Mouse (Mus musculus) forebrain, embryonic 13.5 days (tissue): ENCODE results near the gene Gpank1. TPM values are rescaled to one million over a fixed set of nuclear protein-coding genes. Genes with fewer than 3 reads are reported as not detected.
A peak's percentile ranks its signal among the peaks of the same experiment; 100 is the strongest.

Experiments used
- ATAC-seq: fragments of 200-750 bp; cut with Nextera tagmentation; 2 replicates; pipeline ENCODE4 v1.8.0; 2017
- H3K27ac ChIP-seq: fragments of 300-500 bp; sonication (generic); 2 replicates; pipeline ENCODE4 v1.5.1; 2015; ENCODE audit warnings: inconsistent platforms, mild to moderate bottlenecking, moderate library complexity
- H3K27me3 ChIP-seq: fragments of 300-500 bp; sonication (generic); 2 replicates; pipeline ENCODE4 v1.6.1; 2015; ENCODE audit warnings: mild to moderate bottlenecking, inconsistent platforms
- H3K36me3 ChIP-seq: fragments of 300-500 bp; sonication (generic); 2 replicates; pipeline ENCODE4 v1.6.1; 2015; ENCODE audit warnings: mild to moderate bottlenecking, inconsistent platforms; ENCODE audit not compliant: poor library complexity, severe bottlenecking
- H3K4me1 ChIP-seq: fragments of 300-500 bp; sonication (generic); 2 replicates; pipeline ENCODE4 v1.6.1; 2015; ENCODE audit warnings: inconsistent platforms
- H3K4me2 ChIP-seq: fragments of 300-500 bp; sonication (generic); 2 replicates; pipeline ENCODE4 v1.6.1; 2015; ENCODE audit warnings: inconsistent platforms, mild to moderate bottlenecking, moderate library complexity
- H3K4me3 ChIP-seq: fragments of 300-500 bp; sonication (generic); 2 replicates; pipeline ENCODE4 v1.5.1; 2015; ENCODE audit warnings: mild to moderate bottlenecking, inconsistent platforms
- H3K9ac ChIP-seq: fragments of 300-500 bp; sonication (generic); 2 replicates; pipeline ENCODE4 v1.6.1; 2015; ENCODE audit warnings: mild to moderate bottlenecking, inconsistent platforms
- H3K9me3 ChIP-seq: fragments of 300-500 bp; sonication (generic); replicated peaks from 2 replicates; pipeline ENCODE4 v1.6.1; 2016; ENCODE audit warnings: inconsistent platforms
- WGBS: fragments of 180-500 bp; shearing (Covaris S2); methylation state at CpG from one replicate; pipeline ENCODE4 v1.1.7; 2015; 5-methylcytosine and 5-hydroxymethylcytosine counted together
- polyA plus RNA-seq: library from polyadenylated mRNA; unstranded; fragments of >200 nt; fragmentation: Nextera tagmentation; extraction: Ambion mirVana; gene quantifications from 2 replicates; pipeline ENCODE4 v1.2.1, GENCODE M21; 2015

Gene Gpank1
- polyA plus RNA-seq, 1 experiment from 2014 or later, result 32.4 TPM

- WGBS, result 61% methylated on average over 2 of the region's 2 CpGs
- Histone ChIP-seq H3K9ac (no peak overlapping the region), H3K4me3 (no peak overlapping the region), H3K9me3 (no peaks in the 10 kb centered on the region), H3K4me2 (no peak overlapping the region), H3K27ac (no peak overlapping the region), H3K27me3 (0 out of 2 replicates have a peak, but pooled peaks cover 3% of the 10 kb centered on the region), H3K36me3 (peaks cover 17% of the 10 kb centered on the region), H3K4me1 (peaks cover 19% of the 10 kb centered on the region)
- no peak for ATAC-seq
Observed at GRCm38 (mm10) chr17:35088151-35088550, 33.1 kb upstream of the Gpank1 start.

GRCm38 (mm10) chr17:35088825-35089644, 32.2 kb upstream of the Gpank1 start, which contains the start of gene Abhd16a:
Gene Abhd16a (plus strand): TSS chr17:35089263.
- H3K27ac ChIP-seq, result peak within 1 kb of the TSS; percentile 96
- no peaks in the 10 kb centered on the region for H3K9me3 ChIP-seq
- peaks cover 25% of the 10 kb centered on the region for H3K36me3 ChIP-seq
- peak; percentile 98 for ATAC-seq
- peak within 1 kb of the TSS; percentile 69 for H3K4me2 ChIP-seq
- peaks cover 19% of the 10 kb centered on the region for H3K4me1 ChIP-seq
- H3K4me3 ChIP-seq, result peak within 1 kb of the TSS; percentile 60
- WGBS, result 4% methylated on average over 52 of the region's 67 CpGs
- peak within 1 kb of the TSS; percentile 90 for H3K9ac ChIP-seq
- 0 out of 2 replicates have a peak, but pooled peaks cover 3% of the 10 kb centered on the region for H3K27me3 ChIP-seq

GRCm38 (mm10) chr17:35090166-35090932, 30.9 kb upstream of the Gpank1 start:
- Histone ChIP-seq H3K36me3 (peaks cover 39% of the 10 kb centered on the region), H3K4me1 (peaks cover 19% of the 10 kb centered on the region), H3K4me3 (peak overlapping the region; percentile 60), H3K9me3 (no peaks in the 10 kb centered on the region), H3K4me2 (peak overlapping the region; percentile 69), H3K27me3 (0 out of 2 replicates have a peak, but pooled peaks cover 3% of the 10 kb centered on the region), H3K27ac (peak overlapping the region; percentile 96), H3K9ac (peak overlapping the region; percentile 90)
- 0 out of 2 replicates have a peak, but pooled peaks have one; percentile 13 for ATAC-seq
- 65% methylated on average over 8 of the region's 8 CpGs for WGBS

- no peaks in the 10 kb centered on the region for H3K27me3 ChIP-seq
- H3K9ac ChIP-seq, result no peak overlapping the region
- no peak overlapping the region for H3K27ac ChIP-seq
- WGBS, result 96% methylated on average over 14 of the region's 14 CpGs
- no peaks in the 10 kb centered on the region for H3K9me3 ChIP-seq
- no peak overlapping the region for H3K4me2 ChIP-seq
- peaks cover 19% of the 10 kb centered on the region for H3K4me1 ChIP-seq
- peaks cover 61% of the 10 kb centered on the region for H3K36me3 ChIP-seq
- ATAC-seq, result no peak
- H3K4me3 ChIP-seq, result no peak overlapping the region
Observed at GRCm38 (mm10) chr17:35092403-35093198, 28.7 kb upstream of the Gpank1 start.

- Histone ChIP-seq H3K36me3 (peaks cover 82% of the 10 kb centered on the region), H3K9me3 (no peaks in the 10 kb centered on the region), H3K27me3 (no peaks in the 10 kb centered on the region), H3K4me2 (no peak overlapping the region), H3K4me3 (no peak overlapping the region), H3K4me1 (peaks cover 19% of the 10 kb centered on the region), H3K27ac (no peak overlapping the region), H3K9ac (no peak overlapping the region; the same call in 1 of the 2 replicates)
- ATAC-seq, result no peak
- WGBS, result 94% methylated on average over 15 of the region's 15 CpGs
Observed at GRCm38 (mm10) chr17:35094475-35095365, 26.5 kb upstream of the Gpank1 start.

GRCm38 (mm10) chr17:35096597-35096996, 24.7 kb upstream of the Gpank1 start:
- ATAC-seq, result no peak
- H3K4me2 ChIP-seq, result no peak overlapping the region
- WGBS, result 85% methylated on average over 12 of the region's 12 CpGs
- no peaks in the 10 kb centered on the region for H3K4me1 ChIP-seq
- peaks cover 98% of the 10 kb centered on the region for H3K36me3 ChIP-seq
- no peak overlapping the region for H3K27ac ChIP-seq
- H3K4me3 ChIP-seq, result no peak overlapping the region
- no peak overlapping the region for H3K9ac ChIP-seq
- no peaks in the 10 kb centered on the region for H3K27me3 ChIP-seq
- H3K9me3 ChIP-seq, result no peaks in the 10 kb centered on the region

DNA sequence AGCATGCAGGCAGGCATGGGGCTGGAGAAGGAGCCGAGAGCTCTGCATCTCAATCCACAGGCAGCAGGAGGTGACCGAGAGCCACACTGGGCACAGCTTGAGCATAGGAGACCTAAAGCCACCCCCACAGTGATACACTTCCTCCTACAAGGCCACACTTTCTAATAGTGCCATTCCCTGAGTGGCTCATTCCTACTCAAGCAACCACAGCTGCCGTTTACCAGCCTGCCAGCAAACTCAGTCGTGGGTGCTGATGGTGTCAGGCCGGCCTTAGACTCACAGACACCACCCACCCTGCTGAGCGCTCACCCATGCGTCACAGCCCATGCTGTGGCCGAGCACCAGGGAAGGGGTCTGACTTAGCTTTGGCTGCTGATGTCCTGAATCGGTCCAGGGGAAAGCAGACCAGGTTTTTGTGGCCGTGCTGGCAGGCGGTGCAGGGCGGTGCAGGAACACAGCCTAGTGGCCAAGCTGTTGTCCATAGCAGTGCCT, 24.0 kb upstream of the Gpank1 start:
- Histone ChIP-seq H3K4me1 (no peaks in the 10 kb centered on the region), H3K4me2 (no peak overlapping the region), H3K27me3 (no peaks in the 10 kb centered on the region), H3K9ac (no peak overlapping the region), H3K27ac (no peak overlapping the region), H3K9me3 (no peaks in the 10 kb centered on the region), H3K36me3 (peaks cover 99% of the 10 kb centered on the region), H3K4me3 (no peak overlapping the region)
- no peak for ATAC-seq
- 84% methylated on average over 12 of the region's 12 CpGs for WGBS

DNA sequence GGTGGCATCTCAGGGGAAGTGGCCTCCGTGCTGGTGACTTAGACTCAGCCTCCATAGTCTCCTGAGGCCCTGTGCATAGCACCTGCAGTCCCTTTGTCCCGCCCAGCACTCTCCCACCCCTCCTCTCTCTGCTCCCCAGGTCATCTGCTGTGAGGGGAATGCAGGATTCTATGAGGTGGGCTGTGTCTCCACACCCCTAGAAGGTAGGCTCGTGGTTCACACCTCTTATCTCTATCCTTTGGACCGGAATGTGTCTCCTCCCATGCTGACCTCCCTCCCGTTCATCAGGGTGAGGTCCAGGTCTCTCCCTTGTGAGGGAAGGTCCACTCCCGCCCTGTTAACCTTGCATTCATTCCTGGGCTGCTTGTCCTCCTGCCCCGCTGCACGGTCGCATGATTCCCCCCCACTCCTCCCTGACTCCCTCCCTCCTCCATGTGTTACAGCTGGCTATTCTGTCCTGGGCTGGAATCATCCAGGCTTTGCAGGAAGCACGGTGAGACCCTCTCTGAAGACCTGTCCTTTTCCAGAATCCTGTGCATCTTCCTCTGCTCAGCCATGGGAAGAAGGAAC, 21.0 kb upstream of the Gpank1 start:
- H3K4me2 ChIP-seq, result no peak overlapping the region
- 72% methylated on average over 10 of the region's 10 CpGs for WGBS
- no peaks in the 10 kb centered on the region for H3K4me1 ChIP-seq
- H3K9me3 ChIP-seq, result no peaks in the 10 kb centered on the region
- H3K27me3 ChIP-seq, result no peaks in the 10 kb centered on the region
- ATAC-seq, result no peak
- H3K4me3 ChIP-seq, result no peak overlapping the region
- H3K36me3 ChIP-seq, result peaks cover 86% of the 10 kb centered on the region
- H3K27ac ChIP-seq, result no peak overlapping the region
- H3K9ac ChIP-seq, result no peak overlapping the region

DNA sequence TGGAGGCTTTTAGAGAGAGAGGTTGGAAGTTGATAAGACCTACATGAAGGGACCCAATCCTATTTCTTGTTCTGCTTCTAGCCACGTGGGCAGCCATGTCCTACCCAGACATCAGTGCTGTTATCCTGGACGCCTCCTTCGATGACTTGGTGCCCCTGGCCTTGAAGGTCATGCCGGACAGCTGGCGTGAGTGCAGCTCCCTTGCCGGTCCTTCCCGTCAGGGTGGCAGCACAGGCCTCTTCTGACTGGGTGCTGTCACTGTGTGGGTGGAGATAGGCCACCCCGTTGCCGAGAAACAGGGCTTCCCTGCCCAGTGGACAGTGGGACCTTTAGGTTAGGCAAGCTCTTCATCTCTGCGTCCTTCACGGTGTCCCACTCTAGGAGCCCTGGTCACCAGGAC, 20.1 kb upstream of the Gpank1 start:
- no peak overlapping the region for H3K27ac ChIP-seq
- H3K9me3 ChIP-seq, result no peaks in the 10 kb centered on the region
- 94% methylated on average over 11 of the region's 11 CpGs for WGBS
- ATAC-seq, result no peak
- no peaks in the 10 kb centered on the region for H3K27me3 ChIP-seq
- peaks cover 77% of the 10 kb centered on the region for H3K36me3 ChIP-seq
- peaks cover 5% of the 10 kb centered on the region for H3K4me1 ChIP-seq
- no peak overlapping the region for H3K4me2 ChIP-seq
- no peak overlapping the region for H3K4me3 ChIP-seq
- no peak overlapping the region for H3K9ac ChIP-seq

DNA sequence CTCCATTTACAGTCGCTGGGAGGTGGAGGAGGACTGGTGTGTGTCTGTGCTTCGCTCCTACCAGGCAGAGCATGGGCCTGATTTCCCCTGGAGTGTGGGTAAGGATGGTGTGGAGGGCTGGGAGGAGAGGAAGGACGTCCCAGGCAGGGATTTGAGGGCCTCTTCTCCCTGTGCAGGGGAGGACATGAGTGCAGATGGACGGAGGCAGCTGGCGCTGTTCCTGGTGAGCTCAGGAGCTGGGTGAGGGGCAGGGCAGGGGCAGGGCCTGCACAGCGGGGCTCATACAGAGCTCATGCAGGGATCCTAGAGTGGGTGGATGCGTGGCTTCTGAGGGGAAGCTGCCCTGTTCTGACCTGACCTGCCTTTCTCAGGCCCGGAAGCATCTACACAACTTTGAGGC, 19.0 kb upstream of the Gpank1 start:
- Histone ChIP-seq H3K4me1 (peaks cover 7% of the 10 kb centered on the region), H3K27ac (no peak overlapping the region), H3K4me3 (no peak overlapping the region), H3K27me3 (no peaks in the 10 kb centered on the region), H3K9ac (0 out of 2 replicates have a peak overlapping the region, but pooled peaks have one; percentile 12), H3K4me2 (no peak overlapping the region), H3K36me3 (peaks cover 66% of the 10 kb centered on the region), H3K9me3 (no peaks in the 10 kb centered on the region)
- 74% methylated on average over 8 of the region's 8 CpGs for WGBS
- no peak for ATAC-seq
